Mouse (Mus musculus) C2C12 (cell line): ENCODE measurements around the gene Arhgap32. TPM values are rescaled to one million over a fixed set of nuclear protein-coding genes. Genes with fewer than 3 reads are reported as not detected.

Source experiments
- H3K27me3 ChIP-seq: one replicate; pipeline ENCODE4 v1.6.1; 2011; ENCODE audit not compliant: control insufficient read depth, insufficient read depth, insufficient read length
- H3K36me3 ChIP-seq: one replicate; pipeline ENCODE4 v1.6.1; 2011; ENCODE audit not compliant: control insufficient read depth, insufficient read depth
- H3K4me3 ChIP-seq: one replicate; pipeline ENCODE4 v1.5.1; 2011; ENCODE audit warnings: mild to moderate bottlenecking, control low read depth; ENCODE audit not compliant: poor library complexity, insufficient read depth, severe bottlenecking
- H3K79me2 ChIP-seq: one replicate; pipeline ENCODE4 v1.6.1; 2011; ENCODE audit not compliant: control insufficient read depth, insufficient read depth
- H3K79me3 ChIP-seq: one replicate; pipeline ENCODE4 v1.6.1; 2011; ENCODE audit warnings: low read depth, control low read depth
- H3ac ChIP-seq: one replicate; pipeline ENCODE3; 2011; ENCODE audit warnings: low read depth; ENCODE audit not compliant: control insufficient read depth, insufficient read length
- CEBPB ChIP-seq: IDR thresholded peaks from one replicate; pipeline ENCODE4 v1.6.1; 2011; ENCODE audit warnings: low read depth, mild to moderate bottlenecking, control low read depth, moderate library complexity
- CTCF ChIP-seq: IDR thresholded peaks from one replicate; pipeline ENCODE4 v1.5.1; 2011; ENCODE audit not compliant: control insufficient read depth, insufficient read depth, insufficient read length
- FOSL1 ChIP-seq: IDR thresholded peaks from one replicate; pipeline ENCODE4 v1.8.0; 2011; ENCODE audit warnings: mild to moderate bottlenecking, low read length; ENCODE audit not compliant: poor library complexity, insufficient read depth, severe bottlenecking
- MAX ChIP-seq: IDR thresholded peaks from one replicate; pipeline ENCODE4 v1.6.1; 2011; ENCODE audit warnings: mild to moderate bottlenecking, control low read depth
- MYOD1 ChIP-seq: IDR thresholded peaks from one replicate; pipeline ENCODE4 v1.6.1; 2011; ENCODE audit warnings: low read depth; ENCODE audit not compliant: control insufficient read depth, insufficient read length
- MYOG ChIP-seq: IDR thresholded peaks from one replicate; pipeline ENCODE4 v1.6.1; 2011; ENCODE audit not compliant: control insufficient read depth, insufficient read length; ENCODE audit errors: extremely low read depth
- USF1 ChIP-seq: IDR thresholded peaks from one replicate; pipeline ENCODE4 v1.6.1; 2011; ENCODE audit warnings: low read depth, mild to moderate bottlenecking, control low read depth, moderate library complexity
- microRNA-seq: library from miRNA; unstranded; fragments of <30 nt; microRNA quantifications from one replicate; pipeline ENCODE4, GENCODE M21; 2019; ENCODE audit warnings: borderline microRNAs expressed
- polyA plus RNA-seq: library from polyadenylated mRNA; unstranded; fragments of >200 nt; fragmentation: generic; extraction: Trizol; gene quantifications from one replicate; pipeline ENCODE4 v1.2.1, GENCODE M21; 2012; ENCODE audit warnings: missing spikeins

Arhgap32 gene
- polyA plus RNA-seq, 1 experiment = 2.6 TPM

DNA sequence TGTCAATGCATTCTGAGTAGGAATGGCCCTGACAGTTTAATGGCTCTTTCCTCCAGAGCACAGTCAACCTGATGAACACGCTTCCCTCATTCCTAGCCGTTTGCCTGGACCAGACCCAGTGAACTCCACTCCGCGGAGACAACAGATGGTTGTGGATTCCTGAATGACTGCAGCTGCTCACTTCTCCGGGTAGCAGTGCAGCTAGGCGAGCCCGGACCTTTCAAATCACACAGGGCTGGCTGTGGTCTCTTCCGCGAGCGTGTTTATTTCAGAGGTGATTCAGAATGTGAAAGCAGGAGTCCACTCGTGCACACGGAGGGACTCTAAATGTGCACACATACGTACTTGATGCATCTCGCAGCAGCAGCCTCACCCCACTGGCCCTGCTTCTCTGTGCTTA lies 195.8 kb downstream of the Arhgap32 start:
- TF ChIP-seq FOSL1 (no peak), MAX (no peak), MYOD1 (no peak), MYOG (no peak), CEBPB (no peak), CTCF (no peak), USF1 (no peak)
- Histone ChIP-seq H3ac (no peak overlapping the region), H3K79me3 (no peaks in the 10 kb centered on the region), H3K4me3 (no peak overlapping the region), H3K79me2 (no peaks in the 10 kb centered on the region), H3K27me3 (peaks cover 3% of the 10 kb centered on the region), H3K36me3 (no peaks in the 10 kb centered on the region)

DNA sequence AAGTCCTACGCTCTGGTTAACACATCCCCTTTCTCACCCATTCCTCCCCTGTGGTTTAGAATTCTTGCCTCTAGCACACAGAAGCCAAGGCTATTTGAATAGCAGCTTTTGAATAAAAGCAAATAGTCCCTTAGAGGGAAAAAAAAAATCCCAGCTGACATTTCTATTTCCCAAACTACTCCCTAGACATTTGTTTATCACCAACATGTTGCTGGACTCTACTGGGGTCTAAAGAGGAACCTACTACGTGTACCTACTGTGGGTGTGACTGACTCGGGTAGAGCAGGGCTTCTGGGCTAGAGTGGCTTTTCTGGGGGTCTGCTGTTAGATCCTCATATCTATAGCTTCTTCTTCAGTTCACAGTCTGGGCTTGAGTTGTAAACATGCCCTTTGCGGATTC lies 196.3 kb downstream of the Arhgap32 start:
- no peak overlapping the region for H3ac ChIP-seq
- TF ChIP-seq CTCF (no peak), CEBPB (no peak), FOSL1 (no peak), MAX (no peak), MYOD1 (no peak), USF1 (no peak), MYOG (no peak)
- H3K27me3 ChIP-seq = peaks cover 3% of the 10 kb centered on the region
- no peak overlapping the region for H3K4me3 ChIP-seq
- H3K79me3 ChIP-seq = no peaks in the 10 kb centered on the region
- no peaks in the 10 kb centered on the region for H3K79me2 ChIP-seq
- no peaks in the 10 kb centered on the region for H3K36me3 ChIP-seq

DNA sequence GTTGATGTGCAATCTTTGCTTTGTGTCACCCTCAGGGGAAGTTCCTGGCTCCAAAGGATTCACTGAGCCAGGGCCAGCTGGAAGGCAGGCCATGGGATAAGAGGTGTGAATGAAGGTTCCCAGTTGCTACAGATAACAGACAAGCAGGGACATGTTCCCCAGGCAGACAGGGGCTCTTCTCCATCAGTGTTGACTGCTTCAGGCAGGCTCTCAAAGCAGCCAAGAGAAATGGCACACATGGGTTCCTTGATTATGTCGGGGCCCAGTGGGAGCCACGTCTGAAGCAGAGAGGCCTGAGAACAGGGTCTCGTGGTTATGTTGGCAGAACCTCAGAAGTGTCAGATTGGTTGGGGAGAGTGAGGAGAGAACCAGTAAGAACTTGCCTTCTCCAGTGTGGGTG lies 198.1 kb downstream of the Arhgap32 start:
- Histone ChIP-seq H3K79me2 (no peaks in the 10 kb centered on the region), H3K27me3 (peaks cover 3% of the 10 kb centered on the region), H3K36me3 (no peaks in the 10 kb centered on the region), H3K79me3 (no peaks in the 10 kb centered on the region), H3K4me3 (no peak overlapping the region), H3ac (no peak overlapping the region)
- TF ChIP-seq CEBPB (no peak), MAX (no peak), MYOD1 (no peak), USF1 (no peak)

DNA sequence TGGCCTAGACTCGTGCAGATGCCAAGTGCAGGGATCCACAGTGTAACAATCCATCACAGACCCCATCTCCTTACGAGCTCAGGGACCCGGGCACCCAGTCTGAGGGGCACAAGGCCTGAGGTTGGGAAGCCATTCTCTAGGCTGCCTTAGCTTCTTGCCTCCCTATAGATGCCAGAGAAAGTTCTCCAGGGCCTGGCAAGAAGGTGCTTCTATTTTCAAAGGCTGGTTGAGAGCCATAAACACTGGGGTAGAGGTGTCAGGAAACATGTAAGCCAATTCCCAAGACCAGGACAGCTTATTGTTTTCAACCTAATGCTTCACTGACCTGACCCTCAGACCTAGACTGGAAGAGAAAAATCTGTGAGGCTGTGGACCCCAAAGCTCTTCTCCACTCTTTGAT lies 200.1 kb downstream of the Arhgap32 start:
- H3ac ChIP-seq = no peak overlapping the region

More for the DNA sequence above, 200.1 kb downstream of the Arhgap32 start:
- Histone ChIP-seq H3K36me3 (no peaks in the 10 kb centered on the region), H3K27me3 (peaks cover 3% of the 10 kb centered on the region), H3K4me3 (no peak overlapping the region), H3K79me3 (no peaks in the 10 kb centered on the region), H3K79me2 (no peaks in the 10 kb centered on the region)
- no peak for TF ChIP-seq CTCF
- TF ChIP-seq CEBPB = no peak
- no peak for TF ChIP-seq USF1
- TF ChIP-seq MAX = no peak
- TF ChIP-seq FOSL1 = no peak
- no peak for TF ChIP-seq MYOD1
- no peak for TF ChIP-seq MYOG

Small RNA genes lying within 50 kb of the gene (microRNA-seq; reads per million reads assigned to microRNA genes)
- not detected for gene Gm44453

Other genes starting within 250 kb of the Arhgap32 start
- gene Barx2, start 202.7 kb upstream of the Arhgap32 start, polyA plus RNA-seq = not detected
- not detected for gene Kcnj5, start 228.2 kb downstream of the Arhgap32 start, polyA plus RNA-seq